Mouse (Mus musculus): ENCODE measurements around the gene Rbbp9.
"Not testable (repeated sequence)": the region's sequence is repeated elsewhere in the genome, so short reads cannot be mapped to it uniquely, and the experiment has no call there.

The Rbbp9 gene

GRCm38 (mm10) chr2:144550529-144550928 is at the start of gene Rbbp9:
TSS of gene Rbbp9 (minus strand) at chr2:144550869.
- peak; percentile 42 to 73 for DNase-seq (ENCODE audit: low spot score in 2 of 2)

GRCm38 (mm10) chr2:144599831-144600687 is 49.4 kb upstream of the Rbbp9 start, which contains the start of gene Dtd1:
TSS of gene Dtd1 (plus strand) at chr2:144599897.
- peak; percentile 77 to 88 for DNase-seq (ENCODE audit: low spot score in 2 of 2)

GRCm38 (mm10) chr2:144598006-144598405 is 47.3 kb upstream of the Rbbp9 start:
- no peak for DNase-seq (ENCODE audit: low spot score in 2 of 2)

GRCm38 (mm10) chr2:144593951-144594651 is 43.4 kb upstream of the Rbbp9 start, which contains the start of gene Smim26:
TSS of gene Smim26 (plus strand) at chr2:144594054.
- DNase-seq (ENCODE audit: low spot score in 2 of 2): peak; percentile 63 to 90

- DNase-seq (ENCODE audit: low spot score in 2 of 2): not testable (repeated sequence)
These were observed 42.4 kb upstream of the Rbbp9 start for GRCm38 (mm10) chr2:144593036-144593435.

- DNase-seq (ENCODE audit: low spot score in 2 of 2): no peak
These were observed 38.1 kb upstream of the Rbbp9 start for GRCm38 (mm10) chr2:144588723-144589122.

GRCm38 (mm10) chr2:144555820-144556552 is 5.3 kb upstream of the Rbbp9 start, which contains the start of gene Sec23b:
TSS of gene Sec23b (plus strand) at chr2:144556229.
- peak; percentile 90 to 98 for DNase-seq (ENCODE audit: low spot score in 2 of 2)

GRCm38 (mm10) chr2:144555286-144555819 is 4.7 kb upstream of the Rbbp9 start:
- DNase-seq (ENCODE audit: low spot score in 2 of 2): no peak

GRCm38 (mm10) chr2:144553905-144554304 is 3.2 kb upstream of the Rbbp9 start:
- DNase-seq (ENCODE audit: low spot score in 2 of 2): no peak

GRCm38 (mm10) chr2:144547559-144547958 is 3.1 kb downstream of the Rbbp9 start:
- DNase-seq (ENCODE audit: low spot score in 2 of 2): no peak

- DNase-seq (ENCODE audit: low spot score in 2 of 2): no peak
These were observed 5.2 kb downstream of the Rbbp9 start for GRCm38 (mm10) chr2:144545481-144545880.

GRCm38 (mm10) chr2:144545061-144545460 is 5.6 kb downstream of the Rbbp9 start:
- DNase-seq (ENCODE audit: low spot score in 2 of 2): no peak

GRCm38 (mm10) chr2:144544630-144545029 is 6.0 kb downstream of the Rbbp9 start:
- no peak for DNase-seq (ENCODE audit: low spot score in 2 of 2)

- no peak for DNase-seq (ENCODE audit: low spot score in 2 of 2)
These were observed 7.0 kb downstream of the Rbbp9 start for GRCm38 (mm10) chr2:144543670-144544069.

- no peak for DNase-seq (ENCODE audit: low spot score in 2 of 2)
These were observed 9.4 kb downstream of the Rbbp9 start for GRCm38 (mm10) chr2:144541246-144541645.

- DNase-seq (ENCODE audit: low spot score in 2 of 2): no peak
These were observed 13.5 kb downstream of the Rbbp9 start for GRCm38 (mm10) chr2:144537123-144537522.

GRCm38 (mm10) chr2:144527821-144528174 is 22.9 kb downstream of the Rbbp9 start:
- DNase-seq (ENCODE audit: low spot score in 2 of 2): no peak

GRCm38 (mm10) chr2:144526981-144527820 is 23.5 kb downstream of the Rbbp9 start, which contains the start of the genes Dzank1 and Polr3f:
TSS of gene Dzank1 (minus strand) at chr2:144527414.
TSS of gene Polr3f (plus strand) at chr2:144527718.
- peak; percentile 96 to 98 for DNase-seq (ENCODE audit: low spot score in 2 of 2)

GRCm38 (mm10) chr2:144525856-144526255 is 24.8 kb downstream of the Rbbp9 start:
- DNase-seq (ENCODE audit: low spot score in 2 of 2): peak; percentile 18 to 40

- no peak for DNase-seq (ENCODE audit: low spot score in 2 of 2)
These were observed 30.9 kb downstream of the Rbbp9 start for GRCm38 (mm10) chr2:144519772-144520171.

GRCm38 (mm10) chr2:144514619-144515018 is 36.0 kb downstream of the Rbbp9 start:
- no peak for DNase-seq (ENCODE audit: low spot score in 2 of 2)
